Mouse (Mus musculus): ENCODE measurements around the gene Gm17617.
A peak's percentile ranks its signal among the peaks of the same experiment; 100 is the strongest.

The Gm17617 gene

GRCm38 (mm10) chr13:55133448-55133847 is at the start of gene Gm17617:
Gene Gm17617, minus strand, starts transcription at chr13:55133548.
- no peak for DNase-seq (ENCODE audit: extremely low read depth, low read depth)

GRCm38 (mm10) chr13:55182173-55182894 is 49.0 kb upstream of the Gm17617 start:
- no peak for DNase-seq (ENCODE audit: extremely low read depth, low read depth)

DNA sequence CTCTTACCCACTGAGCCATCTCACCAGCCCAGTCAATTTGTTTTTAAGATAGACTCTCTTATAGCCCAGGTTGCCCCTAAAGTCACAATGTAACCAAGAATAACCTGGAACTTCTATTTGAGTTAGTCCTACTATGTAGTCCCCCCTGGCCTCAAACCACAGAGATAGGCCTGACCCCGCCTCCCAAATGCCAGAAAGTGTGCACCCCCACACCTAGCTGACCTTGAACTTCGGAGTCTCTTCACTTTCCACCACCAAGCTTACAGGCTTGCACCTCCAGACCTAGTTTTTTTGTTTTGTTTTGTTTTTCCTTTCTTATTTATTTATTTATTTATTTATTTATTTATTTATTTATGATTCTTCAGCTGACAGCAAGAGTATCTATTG is 48.4 kb upstream of the Gm17617 start:
- DNase-seq (ENCODE audit: extremely low read depth, low read depth): no peak

DNA sequence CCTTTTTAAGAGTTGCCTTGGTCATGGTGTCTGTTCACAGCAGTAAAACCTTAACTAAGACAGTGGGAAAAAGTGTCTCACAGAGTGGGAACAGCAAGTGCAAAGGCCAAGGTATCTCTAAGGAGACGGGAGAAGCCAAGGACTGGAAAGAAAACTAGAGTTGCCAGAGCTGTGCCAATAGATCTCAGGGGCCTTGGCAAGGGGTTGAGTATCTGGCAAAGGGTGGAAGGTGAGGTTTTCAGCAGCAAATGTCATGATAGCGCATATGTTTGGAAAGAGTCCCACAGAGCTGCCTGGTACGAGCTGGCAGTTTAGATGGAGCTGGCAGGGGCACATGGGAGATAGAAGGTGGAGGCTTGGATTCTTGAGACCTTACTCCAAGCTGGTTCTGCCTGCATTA is 46.2 kb upstream of the Gm17617 start:
- no peak for DNase-seq (ENCODE audit: extremely low read depth, low read depth)

DNA sequence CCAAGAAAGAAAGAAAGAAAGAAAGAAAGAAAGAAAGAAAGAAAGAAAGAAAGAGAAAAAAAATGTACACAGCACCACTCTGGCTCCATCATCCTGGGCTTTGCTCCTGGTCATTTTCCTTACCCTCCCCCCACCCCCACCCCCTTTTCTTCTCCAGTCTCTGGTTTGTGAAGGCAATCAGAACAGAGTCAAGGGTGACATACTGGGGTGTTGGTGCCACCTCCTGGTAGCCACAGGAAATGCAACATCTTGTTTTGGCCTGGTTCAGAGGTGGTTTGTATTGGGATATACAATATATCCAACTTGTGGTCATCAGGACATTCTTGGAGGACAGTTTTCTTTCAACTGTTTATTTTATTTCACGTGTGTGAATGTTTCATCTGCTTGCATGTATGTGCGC is 45.2 kb upstream of the Gm17617 start:
- DNase-seq (ENCODE audit: extremely low read depth, low read depth): peak; percentile 56

DNA sequence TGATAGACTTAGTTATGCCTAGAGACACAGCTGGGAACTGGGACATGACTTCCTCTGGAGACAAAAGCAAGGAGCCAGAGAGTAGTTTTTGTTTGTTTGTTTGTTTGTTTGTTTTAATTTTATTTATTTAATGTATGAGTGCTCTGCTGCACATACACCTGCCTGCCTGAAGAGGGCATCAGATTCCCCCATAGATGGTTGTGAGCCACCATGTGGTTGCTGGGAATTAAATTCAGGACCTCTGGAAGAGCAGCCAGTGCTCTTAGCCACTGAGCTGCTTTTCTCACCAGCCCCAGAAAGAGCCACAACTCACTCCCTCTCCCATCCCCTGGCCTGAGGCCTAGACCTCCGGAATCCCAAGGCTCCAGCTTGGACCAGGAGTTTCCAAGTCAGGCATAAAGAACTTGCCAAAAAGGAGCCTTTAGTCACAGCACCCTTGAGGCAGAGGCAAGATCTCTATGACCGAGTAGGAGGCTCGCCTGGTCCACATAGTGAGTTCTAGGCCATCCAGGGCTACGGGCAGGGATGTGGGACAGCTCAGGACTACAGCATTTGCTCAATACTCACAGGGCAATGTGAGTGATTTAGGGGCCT is 44.7 kb upstream of the Gm17617 start:
- no peak for DNase-seq (ENCODE audit: extremely low read depth, low read depth)

- DNase-seq (ENCODE audit: extremely low read depth, low read depth): no peak
Measured at GRCm38 (mm10) chr13:55176265-55176664, 42.9 kb upstream of the Gm17617 start.

- DNase-seq (ENCODE audit: extremely low read depth, low read depth): no peak
Measured at GRCm38 (mm10) chr13:55174347-55174746, 41.0 kb upstream of the Gm17617 start.

DNA sequence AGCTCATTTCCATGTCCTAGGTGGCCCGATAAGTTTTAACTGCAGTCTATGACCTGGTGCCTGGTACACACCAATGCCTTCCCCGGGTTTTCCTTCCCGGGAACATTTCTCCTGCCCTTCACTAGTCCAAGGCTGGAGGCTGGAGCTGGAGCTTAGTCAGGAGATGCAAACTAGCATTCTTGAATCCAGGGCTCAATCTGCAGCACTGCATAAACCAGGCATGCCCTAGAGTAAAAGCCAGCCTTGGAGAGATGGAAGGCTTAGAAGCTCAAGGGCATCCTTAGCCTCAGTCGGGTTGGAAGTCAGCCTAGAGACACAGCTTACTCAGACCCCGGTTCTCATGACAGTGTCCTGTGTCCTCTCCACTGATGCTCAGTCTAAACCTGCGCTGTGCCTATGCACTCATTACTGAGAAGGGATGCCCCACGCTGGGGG is 39.0 kb upstream of the Gm17617 start:
- no peak for DNase-seq (ENCODE audit: extremely low read depth, low read depth)

- DNase-seq (ENCODE audit: extremely low read depth, low read depth): no peak
Measured at GRCm38 (mm10) chr13:55171517-55172335, 38.4 kb upstream of the Gm17617 start.

DNA sequence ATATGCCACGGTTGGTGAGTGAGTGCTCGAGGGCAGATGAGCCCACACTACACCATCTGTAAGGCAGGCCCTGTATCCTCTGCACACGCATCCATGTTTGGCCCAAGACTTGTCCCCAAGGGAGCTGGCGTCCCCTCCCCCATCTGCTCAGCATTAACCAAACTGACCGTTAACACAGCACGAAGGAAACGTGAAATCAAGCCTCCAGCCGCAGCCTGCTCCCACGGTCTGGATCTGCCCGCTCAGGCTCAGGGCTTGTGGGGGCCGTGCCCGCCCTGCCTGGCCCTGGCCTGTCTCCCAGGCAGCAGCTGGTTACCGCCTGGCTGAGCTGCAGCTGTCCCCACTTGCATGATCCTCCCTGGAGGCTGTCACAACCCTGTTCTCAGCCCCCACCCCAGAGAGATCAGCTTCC is 35.6 kb upstream of the Gm17617 start:
- DNase-seq (ENCODE audit: extremely low read depth, low read depth): no peak

- no peak for DNase-seq (ENCODE audit: extremely low read depth, low read depth)
Measured at GRCm38 (mm10) chr13:55168255-55168654, 34.9 kb upstream of the Gm17617 start.

- no peak for DNase-seq (ENCODE audit: extremely low read depth, low read depth)
Measured at GRCm38 (mm10) chr13:55167798-55168197, 34.5 kb upstream of the Gm17617 start.

GRCm38 (mm10) chr13:55166806-55167725 is 33.7 kb upstream of the Gm17617 start:
- no peak for DNase-seq (ENCODE audit: extremely low read depth, low read depth)

DNA sequence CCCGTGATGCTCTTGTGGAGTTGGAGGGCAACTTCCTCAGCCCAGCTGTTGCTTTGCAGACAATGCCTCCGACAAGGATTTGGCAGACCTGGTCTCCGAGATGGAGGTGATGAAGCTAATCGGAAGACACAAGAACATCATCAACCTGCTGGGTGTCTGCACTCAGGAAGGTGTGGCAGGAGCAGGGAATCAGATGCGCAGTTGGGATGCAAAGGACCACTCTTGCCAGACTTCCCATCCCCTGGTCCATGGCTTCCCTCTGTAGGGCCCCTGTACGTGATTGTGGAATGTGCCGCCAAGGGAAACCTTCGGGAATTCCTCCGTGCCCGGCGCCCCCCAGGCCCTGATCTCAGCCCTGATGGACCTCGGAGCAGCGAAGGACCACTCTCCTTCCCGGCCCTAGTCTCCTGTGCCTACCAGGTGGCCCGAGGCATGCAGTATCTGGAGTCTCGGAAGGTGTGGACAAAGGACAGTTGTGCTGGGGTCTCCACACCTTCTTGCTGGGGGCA is 32.5 kb upstream of the Gm17617 start:
- no peak for DNase-seq (ENCODE audit: extremely low read depth, low read depth)

GRCm38 (mm10) chr13:55163553-55163952 is 30.2 kb upstream of the Gm17617 start:
- no peak for DNase-seq (ENCODE audit: extremely low read depth, low read depth)

DNA sequence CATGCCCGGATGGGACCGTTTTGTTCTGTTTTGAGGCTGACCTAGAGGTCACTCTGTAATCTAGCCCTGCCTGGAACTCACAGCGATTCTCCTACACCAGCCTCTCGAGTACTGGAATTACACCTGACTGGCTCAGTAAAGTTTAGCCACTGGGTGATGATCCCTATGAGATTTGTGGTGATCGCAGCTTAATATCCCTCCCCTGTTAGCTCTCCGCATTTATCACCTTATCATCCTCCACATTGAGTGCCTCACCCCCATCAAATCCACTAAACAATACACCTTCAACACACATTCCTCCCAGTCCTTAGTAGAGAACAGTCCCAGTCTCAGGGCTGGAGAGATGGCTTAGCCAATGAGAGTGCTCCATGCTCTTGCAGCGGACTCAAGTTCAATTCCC is 29.0 kb upstream of the Gm17617 start:
- no peak for DNase-seq (ENCODE audit: extremely low read depth, low read depth)

GRCm38 (mm10) chr13:55153951-55154350 is 20.6 kb upstream of the Gm17617 start:
- no peak for DNase-seq (ENCODE audit: extremely low read depth, low read depth)

DNA sequence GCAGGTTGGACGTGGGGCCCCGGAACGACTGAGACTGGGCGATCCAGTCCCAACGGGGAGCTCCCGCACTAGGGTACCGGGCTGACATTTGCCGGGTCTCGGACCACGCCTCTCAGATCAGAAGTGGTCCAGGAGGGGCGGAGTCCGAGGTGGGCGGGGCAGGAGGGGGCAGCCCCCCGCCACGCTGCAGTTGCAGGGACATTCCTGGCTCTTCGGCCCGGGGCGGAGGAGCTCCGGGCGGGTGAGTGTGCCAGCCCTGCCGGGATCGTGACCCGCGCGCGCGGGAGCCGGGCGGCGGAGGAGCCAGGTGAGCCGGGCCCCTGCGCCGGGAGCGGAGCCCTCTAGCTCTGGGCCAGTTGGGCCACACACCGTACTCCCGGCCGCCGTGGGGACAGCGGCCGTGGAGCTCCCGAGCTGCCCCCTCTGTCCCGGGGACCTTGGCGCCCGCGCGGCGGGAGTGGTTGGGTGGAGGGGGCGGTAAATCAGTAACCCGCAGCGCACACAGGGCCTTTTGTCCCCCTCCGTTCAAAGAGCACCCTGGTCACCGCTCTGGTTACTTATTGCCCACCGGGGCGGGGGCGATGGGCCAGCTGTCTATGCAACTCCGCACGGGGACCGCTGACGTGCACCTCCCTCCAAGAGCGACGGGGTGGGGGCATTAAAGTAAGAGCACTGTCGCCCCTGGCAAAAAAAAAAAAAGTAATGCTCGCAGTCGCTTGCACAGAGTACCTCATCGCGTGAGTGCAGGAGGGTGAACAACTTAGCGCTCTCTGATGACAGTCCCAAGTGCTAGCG is 19.5 kb upstream of the Gm17617 start, which contains the start of gene Fgfr4:
Gene Fgfr4, plus strand, starts transcription at position 20 of the 795 bp plus-strand sequence.
- no peak for DNase-seq (ENCODE audit: extremely low read depth, low read depth)

- no peak for DNase-seq (ENCODE audit: extremely low read depth, low read depth)
Measured at GRCm38 (mm10) chr13:55140271-55140670, 6.9 kb upstream of the Gm17617 start.

Data from MEL-GATA-1-ER (cell line).